Mouse (Mus musculus) liver, adult (tissue): ENCODE results near the gene Sv2b.

ENCODE experiments used
- GATA4 ChIP-seq: IDR thresholded peaks from 2 replicates; pipeline ENCODE4 v1.6.1; 2014; ENCODE audit warnings: mild to moderate bottlenecking, low read length; ENCODE audit not compliant: insufficient replicate concordance

Sv2b gene

GRCm38 (mm10) chr7:75102536-75103332 is 206.3 kb downstream of the Sv2b start:
- TF ChIP-seq GATA4 = no peak

GRCm38 (mm10) chr7:75085473-75085872 is 223.6 kb downstream of the Sv2b start:
- no peak for TF ChIP-seq GATA4

DNA sequence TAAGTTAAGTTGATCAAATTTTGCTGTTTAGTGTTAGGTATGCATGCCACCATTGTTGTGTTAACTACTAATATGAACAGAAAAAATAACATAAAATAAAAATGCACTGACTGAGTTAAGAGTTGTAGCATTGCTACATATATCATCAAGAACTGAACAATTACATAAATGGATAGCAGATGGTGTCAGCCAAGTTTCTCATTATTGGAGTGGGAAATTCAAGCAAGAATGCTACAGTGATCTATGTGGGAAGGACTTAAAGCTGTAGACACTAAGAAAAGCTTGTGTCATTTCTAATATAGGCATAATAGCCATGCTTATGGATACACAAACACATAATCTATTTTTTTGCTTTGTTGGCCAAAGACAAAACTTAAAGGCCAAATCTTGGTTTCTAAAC is 228.9 kb downstream of the Sv2b start:
- no peak for TF ChIP-seq GATA4

DNA sequence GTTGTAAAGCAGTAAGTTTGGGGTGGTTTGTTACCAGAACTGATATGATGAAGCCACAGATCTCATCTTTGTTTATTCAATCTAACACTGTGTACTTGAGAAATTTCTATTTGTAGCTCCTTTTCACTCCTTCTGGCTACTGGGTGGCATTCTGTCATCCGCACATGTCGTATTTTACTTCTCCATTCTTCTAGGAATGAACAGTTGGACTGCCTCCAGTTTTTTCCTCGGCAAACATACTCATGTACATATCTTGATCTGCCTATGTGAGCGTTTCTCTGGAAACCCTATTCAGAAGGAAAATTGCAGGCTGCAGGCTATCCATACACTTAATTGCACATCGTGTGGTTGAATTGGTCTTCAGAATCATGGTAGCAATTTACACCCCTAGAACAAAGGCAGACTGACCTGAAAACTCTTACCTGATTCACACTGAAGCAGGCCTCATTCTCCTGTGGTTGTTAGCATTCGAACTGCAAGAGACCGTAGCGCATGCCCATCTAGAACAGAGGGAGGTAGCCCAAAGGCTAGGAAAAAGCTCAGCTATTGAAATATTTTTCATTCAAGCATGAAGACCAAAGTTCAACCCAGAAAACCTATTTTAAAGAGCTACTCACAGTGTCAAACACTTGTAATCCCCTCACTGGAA is 231.4 kb downstream of the Sv2b start:
- TF ChIP-seq GATA4 = no peak
